Mouse (Mus musculus): ENCODE data around the gene Bank1.

- TF ChIP-seq TAL1 (IDR thresholded peaks at IDR 0.05; ENCODE audit: low read length) = no peak
- no peak for TF ChIP-seq GATA1 (IDR thresholded peaks at IDR 0.05; ENCODE audit: low read length)
These were observed 38.0 kb downstream of the Bank1 start for GRCm38 (mm10) chr3:136287883-136288282.

All from erythroblast, embryonic 14.5 days (primary cell).